Mouse (Mus musculus) liver, embryonic 11.5 days (tissue): ENCODE data around the gene Klf9. TPM values are rescaled to one million over a fixed set of nuclear protein-coding genes. Genes with fewer than 3 reads are reported as not detected.
"Not testable (repeated sequence)": the region's sequence is repeated elsewhere in the genome, so short reads cannot be mapped to it uniquely, and the experiment has no call there.

Experiments
- ATAC-seq: fragments of 200-750 bp; cut with Nextera tagmentation; replicated peaks from 2 replicates; pipeline ENCODE4 v1.8.0; 2017; ENCODE audit warnings: moderate number of reproducible peaks, mild to moderate bottlenecking, moderate TSS enrichment, moderate library complexity; ENCODE audit not compliant: low FRiP score
- DNase-seq: peaks from one replicate; pipeline ENCODE4 v3.0.0-alpha.2; 2017; ENCODE audit warnings: low spot score
- H3K27ac ChIP-seq: fragments of 300-500 bp; sonication (generic); 2 replicates; pipeline ENCODE4 v1.5.1; 2014; ENCODE audit warnings: mild to moderate bottlenecking, low read depth, low read length, control low read depth
- H3K27me3 ChIP-seq: fragments of 300-500 bp; sonication (generic); replicated peaks from 2 replicates; pipeline ENCODE4 v1.6.1; 2014; ENCODE audit warnings: low read length, mixed read lengths; ENCODE audit not compliant: control insufficient read depth, insufficient read depth
- H3K36me3 ChIP-seq: fragments of 300-500 bp; sonication (generic); 2 replicates; pipeline ENCODE4 v1.6.1; 2014; ENCODE audit warnings: mild to moderate bottlenecking, low read length, moderate library complexity, mixed read lengths; ENCODE audit not compliant: control insufficient read depth, insufficient read depth
- H3K4me1 ChIP-seq: fragments of 300-500 bp; sonication (generic); replicated peaks from 2 replicates; pipeline ENCODE4 v1.6.1; 2014; ENCODE audit warnings: low read length, mixed read lengths; ENCODE audit not compliant: control insufficient read depth, insufficient read depth
- H3K4me2 ChIP-seq: fragments of 300-500 bp; sonication (generic); 2 replicates; pipeline ENCODE4 v1.6.1; 2014; ENCODE audit warnings: mild to moderate bottlenecking, control low read depth, moderate library complexity
- H3K4me3 ChIP-seq: fragments of 300-500 bp; sonication (generic); 2 replicates; pipeline ENCODE4 v1.5.1; 2014; ENCODE audit warnings: low read depth, low read length, control low read depth
- H3K9ac ChIP-seq: fragments of 300-500 bp; sonication (generic); 2 replicates; pipeline ENCODE4 v1.6.1; 2014; ENCODE audit warnings: low read depth, low read length, control low read depth
- H3K9me3 ChIP-seq: fragments of 300-500 bp; sonication (generic); 2 replicates; pipeline ENCODE4 v1.6.1; 2016; ENCODE audit warnings: low read length, inconsistent platforms, mixed read lengths; ENCODE audit not compliant: control insufficient read depth
- WGBS: fragments of 180-500 bp; shearing (Covaris S2); extraction: QIAGEN DNeasy Blood & Tissue Kit; methylation state at CpG from one replicate; pipeline ENCODE4 v1.1.7; 2014; 5-methylcytosine and 5-hydroxymethylcytosine counted together
- polyA plus RNA-seq: library from polyadenylated mRNA; unstranded; fragments of >200 nt; fragmentation: Nextera tagmentation; extraction: Ambion mirVana; gene quantifications from 2 replicates; pipeline ENCODE4 v1.2.1, GENCODE M21; 2014

Gene Klf9
- polyA plus RNA-seq, 1 experiment from 2014 or later = 2.3 TPM

DNA sequence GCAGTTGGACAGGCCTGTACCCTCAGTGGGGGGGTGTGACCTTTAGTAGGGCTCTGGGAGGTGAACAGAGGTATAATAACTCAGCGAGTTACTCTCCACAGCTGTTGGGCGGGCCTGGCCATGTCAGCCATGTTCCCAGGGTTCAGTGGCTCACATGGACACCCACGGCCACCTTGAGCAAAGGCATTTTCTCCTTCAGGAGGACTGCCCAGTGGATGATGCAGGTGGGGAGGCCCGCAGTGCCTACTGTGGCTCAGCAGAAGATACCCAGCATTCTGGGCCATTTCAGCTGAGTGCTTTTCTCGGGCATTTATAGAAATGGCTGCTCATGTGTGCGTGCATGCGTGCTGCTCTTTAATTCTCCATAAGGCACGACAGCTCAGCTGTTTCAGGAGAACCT is 2.5 kb downstream of the Klf9 start:
- peak overlapping the region; percentile 4; the same call in 1 of the 2 replicates for H3K4me3 ChIP-seq
- no peak overlapping the region for H3K27ac ChIP-seq
- ATAC-seq (no peak), DNase-seq (no peak)
- H3K4me1 ChIP-seq = peaks cover 16% of the 10 kb centered on the region
- H3K9ac ChIP-seq = no peak overlapping the region
- no peaks in the 10 kb centered on the region for H3K9me3 ChIP-seq
- 77% methylated on average over 8 of the region's 8 CpGs for WGBS
- no peaks in the 10 kb centered on the region for H3K36me3 ChIP-seq
- peaks cover 3% of the 10 kb centered on the region; the same call in 1 of the 2 replicates for H3K27me3 ChIP-seq
- H3K4me2 ChIP-seq = peak overlapping the region; percentile 100

GRCm38 (mm10) chr19:23144031-23144430 is 3.0 kb downstream of the Klf9 start:
- Histone ChIP-seq H3K27ac (no peak overlapping the region), H3K9ac (no peak overlapping the region), H3K27me3 (peaks cover 3% of the 10 kb centered on the region; the same call in 1 of the 2 replicates), H3K4me2 (peak overlapping the region; percentile 100; the same call in 1 of the 2 replicates), H3K36me3 (no peaks in the 10 kb centered on the region), H3K9me3 (no peaks in the 10 kb centered on the region), H3K4me3 (no peak overlapping the region), H3K4me1 (peaks cover 16% of the 10 kb centered on the region)
- DNase-seq (no peak), ATAC-seq (no peak)
- 49% methylated on average over 9 of the region's 9 CpGs for WGBS

DNA sequence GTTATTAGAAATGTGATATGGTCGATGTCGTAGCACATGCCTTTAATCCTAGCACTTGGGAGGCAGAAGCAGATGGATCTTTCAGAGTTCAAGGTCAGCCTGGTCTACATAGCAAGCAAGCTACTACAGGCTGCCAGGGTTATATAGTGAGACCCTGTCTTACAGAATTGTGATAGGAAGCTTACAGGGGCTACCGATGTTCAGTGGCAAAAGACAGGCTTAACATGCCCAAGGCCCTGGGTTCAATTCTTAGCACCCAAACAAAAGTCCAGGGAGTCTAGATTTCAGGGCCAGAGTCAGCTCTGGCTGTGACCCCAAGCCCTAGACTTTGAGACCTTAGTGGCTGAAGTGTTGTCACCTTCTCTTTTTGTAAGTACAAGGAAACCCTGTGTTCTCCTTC is 4.1 kb downstream of the Klf9 start:
- Histone ChIP-seq H3K4me2 (no peak overlapping the region), H3K4me3 (no peak overlapping the region), H3K27me3 (peaks cover 3% of the 10 kb centered on the region; the same call in 1 of the 2 replicates), H3K9me3 (no peaks in the 10 kb centered on the region), H3K9ac (no peak overlapping the region), H3K27ac (no peak overlapping the region), H3K36me3 (no peaks in the 10 kb centered on the region), H3K4me1 (peaks cover 21% of the 10 kb centered on the region)
- ATAC-seq (no peak), DNase-seq (no peak)
- 82% methylated on average over 3 of the region's 3 CpGs for WGBS

GRCm38 (mm10) chr19:23145575-23145974 is 4.5 kb downstream of the Klf9 start:
- not testable (repeated sequence) for H3K9ac ChIP-seq, H3K27ac ChIP-seq, H3K36me3 ChIP-seq, DNase-seq, H3K4me2 ChIP-seq, ATAC-seq, H3K9me3 ChIP-seq, H3K27me3 ChIP-seq, H3K4me3 ChIP-seq
- WGBS = 86% methylated on average over 7 of the region's 7 CpGs
- H3K4me1 ChIP-seq = peaks cover 22% of the 10 kb centered on the region

DNA sequence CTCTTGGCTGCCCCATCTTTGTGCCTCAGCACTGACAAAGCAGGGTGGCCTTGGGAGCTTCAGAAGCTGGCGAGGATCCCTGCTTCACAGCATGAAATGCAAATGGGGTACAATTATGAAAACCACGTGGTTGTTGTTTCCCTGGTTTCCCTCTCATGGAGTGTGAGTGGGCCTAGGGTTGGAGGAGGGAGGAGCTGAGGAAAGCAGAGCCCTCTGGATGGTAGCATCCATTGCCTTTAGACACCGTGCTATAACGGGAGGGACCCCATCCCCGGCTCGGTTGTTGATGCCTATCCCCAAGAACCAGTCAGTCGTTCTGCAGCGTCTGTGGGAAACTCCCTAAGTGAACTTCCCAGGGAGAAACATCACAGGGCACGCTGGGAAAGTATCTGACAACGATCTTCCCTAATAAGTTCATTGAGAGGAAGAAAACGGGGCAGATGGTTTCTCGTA is 5.4 kb downstream of the Klf9 start:
- Histone ChIP-seq H3K4me1 (peaks cover 30% of the 10 kb centered on the region), H3K27me3 (peaks cover 3% of the 10 kb centered on the region; the same call in 1 of the 2 replicates), H3K4me2 (no peak overlapping the region), H3K27ac (no peak overlapping the region; the same call in 1 of the 2 replicates), H3K36me3 (no peaks in the 10 kb centered on the region), H3K4me3 (no peak overlapping the region), H3K9me3 (no peaks in the 10 kb centered on the region), H3K9ac (no peak overlapping the region)
- ATAC-seq (no peak), DNase-seq (no peak)
- 60% methylated on average over 12 of the region's 12 CpGs for WGBS

DNA sequence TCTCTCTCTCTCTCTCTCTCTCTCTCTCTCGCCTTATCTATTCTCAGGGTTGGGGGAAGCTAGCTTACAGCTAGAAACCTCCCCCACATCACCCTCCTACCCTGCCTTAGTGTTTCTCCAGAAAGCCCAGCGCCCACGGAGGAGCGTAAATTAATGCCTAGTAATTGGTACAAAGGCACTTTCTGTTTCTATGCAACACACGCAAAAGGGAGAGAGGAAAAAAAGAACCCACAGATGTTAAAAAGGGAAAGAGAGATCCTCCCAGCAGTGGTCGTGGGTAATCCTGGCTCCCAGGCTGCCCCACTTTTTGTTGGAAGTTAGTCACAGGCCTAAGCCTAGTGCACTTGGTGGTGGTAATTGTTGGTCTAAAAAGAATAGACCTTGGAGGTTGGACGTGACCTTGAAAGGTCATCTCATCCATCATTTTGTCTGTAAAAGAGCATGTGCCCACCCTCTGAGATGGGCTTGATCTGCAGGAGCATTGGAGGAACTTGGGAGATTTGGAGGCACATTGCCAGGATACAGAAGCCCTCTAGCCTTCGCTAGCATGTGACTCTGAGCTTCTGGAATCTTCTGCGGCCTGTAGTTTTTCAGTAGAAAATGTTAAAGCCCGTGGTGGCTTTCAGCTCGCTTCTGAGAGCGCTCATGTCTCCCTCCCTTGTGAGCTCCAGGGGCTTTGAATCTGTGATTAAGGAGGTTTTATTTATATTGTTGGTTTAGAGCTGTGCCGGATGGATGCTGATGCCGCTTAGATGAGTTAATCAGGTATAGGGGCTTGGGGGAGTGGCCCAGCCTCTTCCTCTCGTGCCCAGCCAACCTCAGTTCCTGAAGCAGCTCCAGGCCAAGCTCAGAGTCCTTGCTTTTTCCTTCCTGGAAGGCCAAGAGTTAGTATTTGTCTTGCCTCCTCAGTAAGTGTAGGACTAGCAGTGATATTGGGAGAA is 6.3 kb downstream of the Klf9 start:
- no peak overlapping the region for H3K9ac ChIP-seq
- H3K36me3 ChIP-seq = no peaks in the 10 kb centered on the region
- H3K4me1 ChIP-seq = peaks cover 32% of the 10 kb centered on the region
- H3K27ac ChIP-seq = no peak overlapping the region
- no peak overlapping the region for H3K4me2 ChIP-seq
- no peak for DNase-seq
- no peaks in the 10 kb centered on the region for H3K9me3 ChIP-seq
- 71% methylated on average over 15 of the region's 15 CpGs for WGBS
- no peak for ATAC-seq
- no peak overlapping the region for H3K4me3 ChIP-seq
- H3K27me3 ChIP-seq = peaks cover 2% of the 10 kb centered on the region; the same call in 1 of the 2 replicates

DNA sequence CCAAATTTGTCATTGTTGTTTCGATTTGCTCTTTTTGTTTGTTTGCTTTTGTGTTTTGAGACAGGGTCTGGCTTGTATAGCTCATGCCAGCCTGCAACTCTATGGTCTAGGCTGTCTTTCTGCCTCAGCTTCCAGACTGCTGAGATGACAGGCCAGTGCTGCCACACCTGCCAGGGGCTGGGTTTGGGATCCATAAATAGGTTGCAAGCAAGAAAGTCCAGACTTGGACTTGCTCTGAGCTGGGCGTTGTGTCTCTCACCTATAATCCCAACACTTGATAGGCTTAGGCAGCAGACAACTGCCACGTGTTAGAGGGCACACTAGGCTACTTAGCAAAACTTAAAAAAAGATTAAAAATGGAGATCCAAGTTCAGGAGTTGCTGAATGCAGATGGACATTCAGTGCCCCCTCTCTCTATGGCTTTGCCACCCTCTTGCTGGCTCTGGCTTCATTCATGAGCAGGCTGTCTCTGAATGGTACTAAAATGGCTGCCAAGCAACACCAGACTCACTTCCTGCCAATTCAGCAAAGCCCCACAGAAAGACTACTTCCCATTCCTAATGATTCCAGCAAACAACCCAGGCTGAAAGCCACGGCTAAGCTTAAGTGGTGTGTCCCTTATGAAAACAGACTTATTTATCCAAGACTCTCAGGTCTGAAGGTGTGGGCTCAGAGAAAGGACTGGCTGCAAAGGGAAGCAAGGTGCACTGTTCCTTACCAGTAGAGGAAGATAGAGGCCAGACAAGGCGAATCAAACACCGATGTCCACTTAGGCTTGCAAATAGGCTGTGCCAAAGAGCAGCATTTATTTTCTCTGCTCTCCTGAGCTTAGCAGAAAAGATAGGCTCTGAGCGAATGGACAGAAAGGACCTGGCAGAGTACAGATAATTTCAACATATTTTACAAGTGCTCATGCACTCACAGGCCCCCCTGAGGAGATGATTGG is 8.7 kb downstream of the Klf9 start:
- Histone ChIP-seq H3K27me3 (no peaks in the 10 kb centered on the region), H3K4me2 (no peak overlapping the region), H3K4me1 (peaks cover 44% of the 10 kb centered on the region), H3K9ac (no peak overlapping the region), H3K9me3 (no peaks in the 10 kb centered on the region), H3K4me3 (no peak overlapping the region), H3K27ac (peak overlapping the region; percentile 65), H3K36me3 (no peaks in the 10 kb centered on the region)
- ATAC-seq (no peak), DNase-seq (no peak)
- WGBS = 71% methylated on average over 7 of the region's 7 CpGs

DNA sequence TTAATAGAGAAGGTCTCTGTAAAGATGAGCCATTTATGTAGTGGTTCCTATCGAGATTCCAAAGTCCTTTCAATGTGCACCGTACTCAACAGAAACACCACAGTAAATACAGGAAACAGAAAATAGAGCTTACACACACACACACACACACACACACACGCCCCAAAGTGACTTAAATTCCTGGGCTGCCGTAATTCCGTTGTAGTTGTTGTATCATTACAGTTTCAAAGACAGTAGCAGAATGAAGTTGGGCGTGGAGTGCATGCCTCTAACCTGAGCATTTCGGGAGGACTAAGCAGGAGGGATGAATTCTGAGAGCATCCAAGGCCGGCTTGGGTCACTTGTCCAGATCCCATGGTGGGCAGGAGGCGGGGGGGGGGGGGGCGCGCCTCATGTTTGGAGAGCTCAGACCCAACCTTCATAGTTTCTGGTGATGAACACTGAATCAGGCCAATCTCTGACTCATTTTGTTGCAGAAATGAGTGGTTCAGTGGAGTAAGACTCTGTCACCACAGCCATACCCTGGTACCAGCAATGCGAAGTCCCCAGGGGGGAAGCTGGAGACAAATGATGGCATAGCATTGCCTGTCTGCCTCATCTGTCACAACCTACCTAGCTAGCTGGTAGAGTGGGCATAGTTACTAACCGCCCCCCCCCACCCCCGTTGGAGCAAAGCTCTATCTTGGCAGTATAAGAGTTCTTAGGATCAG is 9.7 kb downstream of the Klf9 start:
- H3K27ac ChIP-seq = peak overlapping the region; percentile 79; the same call in 1 of the 2 replicates
- peaks cover 48% of the 10 kb centered on the region for H3K4me1 ChIP-seq

More for the DNA sequence above, 9.7 kb downstream of the Klf9 start:
- H3K4me3 ChIP-seq = no peak overlapping the region
- H3K9ac ChIP-seq = peak overlapping the region; percentile 68
- H3K36me3 ChIP-seq = no peaks in the 10 kb centered on the region
- ATAC-seq (no peak), DNase-seq (no peak)
- peak overlapping the region; percentile 70 for H3K4me2 ChIP-seq
- WGBS = 81% methylated on average over 14 of the region's 14 CpGs
- H3K27me3 ChIP-seq = no peaks in the 10 kb centered on the region
- H3K9me3 ChIP-seq = no peaks in the 10 kb centered on the region
